Mouse (Mus musculus) embryonic facial prominence, embryonic 14.5 days (tissue): ENCODE results near the gene Cntnap2. TPM values are rescaled to one million over a fixed set of nuclear protein-coding genes. Genes with fewer than 3 reads are reported as not detected.

Experiments
- ATAC-seq: fragments of 200-750 bp; cut with Nextera tagmentation; 2 replicates; pipeline ENCODE4 v1.8.0; 2017; ENCODE audit warnings: low read depth, moderate number of reproducible peaks, moderate TSS enrichment
- DNase-seq: peaks from one replicate; pipeline ENCODE4 v3.0.0-alpha.2; 2015; ENCODE audit warnings: low spot score
- H3K27ac ChIP-seq: fragments of 300-500 bp; sonication (generic); replicated peaks from 2 replicates; pipeline ENCODE4 v1.5.1; 2014; ENCODE audit warnings: low read depth, mild to moderate bottlenecking, low read length, moderate library complexity
- H3K27me3 ChIP-seq: fragments of 300-500 bp; sonication (generic); replicated peaks from 2 replicates; pipeline ENCODE4 v1.6.1; 2014; ENCODE audit warnings: low read length; ENCODE audit not compliant: control insufficient read depth, insufficient read depth
- H3K36me3 ChIP-seq: fragments of 300-500 bp; sonication (generic); 2 replicates; pipeline ENCODE4 v1.6.1; 2014; ENCODE audit warnings: low read length, mixed read lengths; ENCODE audit not compliant: control insufficient read depth, insufficient read depth
- H3K4me1 ChIP-seq: fragments of 300-500 bp; sonication (generic); 2 replicates; pipeline ENCODE4 v1.6.1; 2014; ENCODE audit warnings: antibody characterized with exemption, low read length; ENCODE audit not compliant: control insufficient read depth, insufficient read depth
- H3K4me2 ChIP-seq: fragments of 300-500 bp; sonication (generic); 2 replicates; pipeline ENCODE4 v1.6.1; 2014; ENCODE audit warnings: low read depth, mild to moderate bottlenecking, low read length, moderate library complexity, mixed read lengths
- H3K4me3 ChIP-seq: fragments of 300-500 bp; sonication (generic); 2 replicates; pipeline ENCODE4 v1.5.1; 2014; ENCODE audit warnings: low read depth, mild to moderate bottlenecking, low read length
- H3K9ac ChIP-seq: fragments of 300-500 bp; sonication (generic); 2 replicates; pipeline ENCODE4 v1.6.1; 2014; ENCODE audit warnings: low read depth, mild to moderate bottlenecking, low read length, moderate library complexity, mixed read lengths
- H3K9me3 ChIP-seq: fragments of 300-500 bp; sonication (generic); 2 replicates; pipeline ENCODE4 v1.6.1; 2016; ENCODE audit warnings: low read length; ENCODE audit not compliant: control insufficient read depth
- WGBS: fragments of 180-500 bp; shearing (Covaris S2); extraction: QIAGEN DNeasy Blood & Tissue Kit; methylation state at CpG from one replicate; pipeline ENCODE4 v1.1.7; 2014; 5-methylcytosine and 5-hydroxymethylcytosine counted together
- polyA plus RNA-seq: library from polyadenylated mRNA; unstranded; fragments of >200 nt; fragmentation: Nextera tagmentation; extraction: Ambion mirVana; gene quantifications from 2 replicates; pipeline ENCODE4 v1.2.1, GENCODE M21; 2014

The Cntnap2 gene
- polyA plus RNA-seq, 1 experiment from 2014 or later: 2.3 TPM

GRCm38 (mm10) chr6:45589084-45589483 is 529.9 kb downstream of the Cntnap2 start:
- Histone ChIP-seq H3K9me3 (no peaks in the 10 kb centered on the region), H3K27me3 (no peaks in the 10 kb centered on the region), H3K36me3 (no peaks in the 10 kb centered on the region), H3K4me1 (no peaks in the 10 kb centered on the region), H3K4me3 (no peak overlapping the region), H3K4me2 (no peak overlapping the region), H3K27ac (no peak overlapping the region), H3K9ac (no peak overlapping the region)
- DNase-seq (no peak), ATAC-seq (no peak)

GRCm38 (mm10) chr6:45647017-45647416 is 587.9 kb downstream of the Cntnap2 start:
- no peak for ATAC-seq
- Histone ChIP-seq H3K4me1 (no peaks in the 10 kb centered on the region), H3K4me2 (no peak overlapping the region), H3K9me3 (no peaks in the 10 kb centered on the region), H3K9ac (no peak overlapping the region), H3K4me3 (no peak overlapping the region), H3K27ac (no peak overlapping the region), H3K36me3 (no peaks in the 10 kb centered on the region), H3K27me3 (no peaks in the 10 kb centered on the region)
- no peak for DNase-seq

GRCm38 (mm10) chr6:45648419-45648818 is 589.3 kb downstream of the Cntnap2 start:
- no peak overlapping the region for H3K4me3 ChIP-seq
- no peak overlapping the region for H3K4me2 ChIP-seq
- no peak for DNase-seq
- H3K9me3 ChIP-seq: no peaks in the 10 kb centered on the region
- no peak overlapping the region for H3K9ac ChIP-seq
- H3K27ac ChIP-seq: no peak overlapping the region
- no peaks in the 10 kb centered on the region for H3K36me3 ChIP-seq
- no peaks in the 10 kb centered on the region for H3K27me3 ChIP-seq
- WGBS: 80% methylated on average over 2 of the region's 2 CpGs
- no peaks in the 10 kb centered on the region for H3K4me1 ChIP-seq
- ATAC-seq: no peak

- Histone ChIP-seq H3K36me3 (no peaks in the 10 kb centered on the region), H3K27ac (no peak overlapping the region), H3K9ac (no peak overlapping the region), H3K4me3 (no peak overlapping the region), H3K4me1 (no peaks in the 10 kb centered on the region), H3K4me2 (no peak overlapping the region), H3K27me3 (no peaks in the 10 kb centered on the region), H3K9me3 (no peaks in the 10 kb centered on the region)
- ATAC-seq: no peak
- DNase-seq: no peak
Measured at GRCm38 (mm10) chr6:45700287-45700686, 641.1 kb downstream of the Cntnap2 start.

- Histone ChIP-seq H3K27ac (no peak overlapping the region), H3K27me3 (no peaks in the 10 kb centered on the region), H3K4me3 (no peak overlapping the region), H3K4me2 (no peak overlapping the region), H3K36me3 (no peaks in the 10 kb centered on the region), H3K9ac (no peak overlapping the region), H3K9me3 (no peaks in the 10 kb centered on the region), H3K4me1 (no peaks in the 10 kb centered on the region)
- ATAC-seq (no peak), DNase-seq (peak; percentile 9)
Measured at GRCm38 (mm10) chr6:45791612-45792011, 732.5 kb downstream of the Cntnap2 start.

GRCm38 (mm10) chr6:45841626-45842341 is 782.6 kb downstream of the Cntnap2 start:
- 90% methylated on average over 4 of the region's 4 CpGs for WGBS
- no peak overlapping the region for H3K9ac ChIP-seq
- no peak for DNase-seq
- no peaks in the 10 kb centered on the region for H3K27me3 ChIP-seq
- no peaks in the 10 kb centered on the region for H3K4me1 ChIP-seq
- no peak overlapping the region for H3K4me2 ChIP-seq
- no peak for ATAC-seq
- no peaks in the 10 kb centered on the region for H3K36me3 ChIP-seq
- H3K4me3 ChIP-seq: no peak overlapping the region
- no peak overlapping the region for H3K27ac ChIP-seq
- no peaks in the 10 kb centered on the region for H3K9me3 ChIP-seq

GRCm38 (mm10) chr6:45843736-45844135 is 784.6 kb downstream of the Cntnap2 start:
- 38% methylated on average over 1 of the region's 1 CpGs for WGBS
- H3K27me3 ChIP-seq: no peaks in the 10 kb centered on the region

GRCm38 (mm10) chr6:45871409-45871992 is 812.3 kb downstream of the Cntnap2 start:
- DNase-seq: no peak
- Histone ChIP-seq H3K4me1 (no peaks in the 10 kb centered on the region), H3K4me2 (no peak overlapping the region), H3K9ac (no peak overlapping the region), H3K27ac (no peak overlapping the region), H3K4me3 (no peak overlapping the region), H3K9me3 (no peaks in the 10 kb centered on the region), H3K36me3 (no peaks in the 10 kb centered on the region), H3K27me3 (no peaks in the 10 kb centered on the region)
- no peak for ATAC-seq
- 69% methylated on average over 3 of the region's 3 CpGs for WGBS

More at GRCm38 (mm10) chr6:45843736-45844135, 784.6 kb downstream of the Cntnap2 start:
- Histone ChIP-seq H3K4me3 (no peak overlapping the region), H3K36me3 (no peaks in the 10 kb centered on the region), H3K4me1 (no peaks in the 10 kb centered on the region), H3K4me2 (no peak overlapping the region), H3K9me3 (no peaks in the 10 kb centered on the region), H3K9ac (no peak overlapping the region), H3K27ac (no peak overlapping the region)
- no peak for ATAC-seq
- DNase-seq: no peak

- no peak for ATAC-seq
- WGBS: 78% methylated on average over 1 of the region's 1 CpGs
Measured at GRCm38 (mm10) chr6:45885486-45885885, 826.3 kb downstream of the Cntnap2 start.

More at GRCm38 (mm10) chr6:45885486-45885885, 826.3 kb downstream of the Cntnap2 start:
- Histone ChIP-seq H3K9me3 (no peaks in the 10 kb centered on the region), H3K27ac (no peak overlapping the region), H3K4me3 (no peak overlapping the region), H3K27me3 (no peaks in the 10 kb centered on the region), H3K4me1 (no peaks in the 10 kb centered on the region), H3K36me3 (no peaks in the 10 kb centered on the region), H3K9ac (no peak overlapping the region), H3K4me2 (no peak overlapping the region)
- DNase-seq: no peak
